Mouse (Mus musculus) leukemia stem cell, adult 10-12 weeks (primary cell): ENCODE results near the gene Gm7861. TPM values are rescaled to one million over a fixed set of nuclear protein-coding genes. Genes with fewer than 3 reads are reported as not detected.

Source experiments
- polyA plus RNA-seq: library from polyadenylated mRNA; stranded (reverse); fragments of >175 nt; gene quantifications from 2 replicates; pipeline ENCODE4 v1.2.3, GENCODE M21; 2012; ENCODE audit warnings: low replicate concordance

Gene Gm7861
- not detected in 2 replicates for polyA plus RNA-seq

DNA sequence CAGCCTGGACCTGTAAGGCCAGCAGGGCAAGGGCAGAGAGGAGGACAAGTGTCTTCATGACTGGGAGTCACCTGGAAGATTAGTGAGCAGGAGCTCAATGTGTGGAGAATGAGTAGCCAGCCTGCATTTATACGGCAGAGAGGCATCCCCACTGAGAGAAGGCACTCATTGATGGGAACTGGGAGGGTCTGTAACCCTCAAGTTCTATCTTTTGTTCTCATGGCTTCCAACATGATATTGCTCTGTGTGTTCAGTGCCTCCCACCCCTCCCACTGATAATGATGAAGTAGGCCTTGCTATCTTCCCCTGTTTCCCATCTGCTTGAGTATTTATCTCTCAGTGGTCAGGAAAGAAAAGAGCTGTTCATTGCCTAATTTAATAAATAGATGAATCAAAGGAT is at the start of gene Gm7861:
Gene Gm7861, minus strand, starts transcription at position 101 of the 400 bp plus-strand sequence.

DNA sequence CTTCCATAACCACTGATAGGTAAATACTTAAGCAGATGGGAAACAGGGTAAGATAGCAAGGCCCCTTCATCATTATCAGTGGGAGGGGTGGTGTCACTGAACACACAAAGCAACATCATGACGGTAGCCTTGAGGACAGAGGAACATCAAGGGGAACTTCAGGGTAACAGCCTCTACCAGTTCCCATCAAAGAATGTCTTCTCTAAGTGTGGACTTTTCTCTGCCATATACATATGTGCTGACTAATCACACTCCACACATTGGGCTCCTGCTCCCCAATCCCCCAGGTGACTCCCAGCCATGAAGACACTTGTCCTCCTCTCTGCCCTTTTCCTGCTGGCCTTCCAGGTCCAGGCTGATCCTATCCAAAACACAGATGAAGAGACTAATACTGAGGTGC is 23.6 kb upstream of the Gm7861 start, which contains the start of gene Defa26:
Gene Defa26, plus strand, starts transcription at position 301 of the 400 bp plus-strand sequence.

DNA sequence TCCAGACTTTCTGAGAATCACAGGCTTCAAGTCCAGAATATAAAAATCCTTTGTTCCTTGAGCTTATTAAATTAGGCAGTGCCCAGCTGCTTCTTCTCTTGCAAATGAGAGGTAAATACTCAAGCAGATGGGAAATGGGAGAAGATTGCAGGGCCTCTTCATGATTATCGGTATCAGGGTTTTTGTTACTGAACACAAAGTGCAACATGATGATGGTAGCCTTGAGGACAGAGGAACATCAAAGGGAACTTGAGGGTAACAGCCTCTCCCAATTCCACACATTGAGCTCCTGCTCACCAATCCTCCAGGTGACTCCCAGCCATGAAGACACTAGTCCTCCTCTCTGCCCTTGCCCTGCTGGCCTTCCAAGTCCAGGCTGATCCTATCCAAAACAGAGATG is 11.6 kb downstream of the Gm7861 start, which contains the start of gene Defa28:
Gene Defa28, plus strand, starts transcription at position 301 of the 400 bp plus-strand sequence.

DNA sequence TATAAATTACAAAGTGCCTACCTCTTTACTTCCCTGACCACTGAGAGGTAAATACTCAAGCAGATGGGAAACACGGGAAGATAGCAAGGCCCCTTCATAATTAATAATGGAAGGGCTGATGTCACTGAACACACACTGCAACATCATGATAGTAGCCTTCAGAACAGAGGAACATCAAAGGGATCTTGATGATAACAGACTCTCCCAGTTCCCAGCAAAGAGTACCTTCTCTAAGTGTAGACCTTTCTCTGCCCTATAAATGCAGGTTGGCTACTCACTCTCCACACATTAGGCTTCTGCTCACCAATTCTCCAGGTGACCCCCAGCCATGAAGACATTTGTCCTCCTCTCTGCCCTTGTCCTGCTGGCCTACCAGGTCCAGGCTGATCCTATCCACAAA is 29.2 kb downstream of the Gm7861 start, which contains the start of gene Defa37:
Gene Defa37, plus strand, starts transcription at position 301 of the 400 bp plus-strand sequence.

Other genes starting within 250 kb of the Gm7861 start
- gene Defa2, start 216.0 kb downstream of the Gm7861 start, polyA plus RNA-seq = not detected in 2 replicates
- gene Defa33, start 202.7 kb downstream of the Gm7861 start, polyA plus RNA-seq = not detected in 2 replicates
- not detected in 2 replicates for gene Defa36, start 167.1 kb downstream of the Gm7861 start, polyA plus RNA-seq
- not detected in 2 replicates for gene Gm7849, start 137.9 kb downstream of the Gm7861 start, polyA plus RNA-seq
- gene Defa20, start 85.2 kb downstream of the Gm7861 start, polyA plus RNA-seq = not detected in 2 replicates
- gene Defa32, start 65.5 kb downstream of the Gm7861 start, polyA plus RNA-seq = not detected in 2 replicates
- gene Defa37, start 29.1 kb downstream of the Gm7861 start, polyA plus RNA-seq = not detected in 2 replicates
- gene Defa28, start 11.5 kb downstream of the Gm7861 start, polyA plus RNA-seq = not detected in 2 replicates
- not detected in 2 replicates for gene Defa26, start 23.7 kb upstream of the Gm7861 start, polyA plus RNA-seq
- not detected in 2 replicates for gene Defa17, start 61.3 kb upstream of the Gm7861 start, polyA plus RNA-seq
- not detected in 2 replicates for gene Defa34, start 71.3 kb upstream of the Gm7861 start, polyA plus RNA-seq
- gene AY761184, start 109.1 kb upstream of the Gm7861 start, polyA plus RNA-seq = not detected in 2 replicates
- gene Defa24, start 140.0 kb upstream of the Gm7861 start, polyA plus RNA-seq = not detected in 2 replicates
- gene Defb50, start 229.0 kb upstream of the Gm7861 start, polyA plus RNA-seq = not detected in 2 replicates
- not detected in 2 replicates for gene Defb2, start 245.4 kb upstream of the Gm7861 start, polyA plus RNA-seq